Mouse (Mus musculus) mouse embryonic stem cell (cell line): ENCODE data around the gene Ctdnep1.

Experiments
- in situ Hi-C, 2 experiments: fragments of 300-500 bp; cut with MboI; formaldehyde crosslinking; loops; 1 replicate in 1 of 2; 3 replicates in 1 of 2; pipeline ENCODE4 v1.14.3; 2019 to 2020; ENCODE audit warnings: low sequenced_read_pairs in 2 of 2, low pct_unique_long_range_greater_than_20kb in 1 of 2, mixed read lengths in 1 of 2; ENCODE audit not compliant: unreplicated experiment in 1 of 2

Ctdnep1 gene

DNA sequence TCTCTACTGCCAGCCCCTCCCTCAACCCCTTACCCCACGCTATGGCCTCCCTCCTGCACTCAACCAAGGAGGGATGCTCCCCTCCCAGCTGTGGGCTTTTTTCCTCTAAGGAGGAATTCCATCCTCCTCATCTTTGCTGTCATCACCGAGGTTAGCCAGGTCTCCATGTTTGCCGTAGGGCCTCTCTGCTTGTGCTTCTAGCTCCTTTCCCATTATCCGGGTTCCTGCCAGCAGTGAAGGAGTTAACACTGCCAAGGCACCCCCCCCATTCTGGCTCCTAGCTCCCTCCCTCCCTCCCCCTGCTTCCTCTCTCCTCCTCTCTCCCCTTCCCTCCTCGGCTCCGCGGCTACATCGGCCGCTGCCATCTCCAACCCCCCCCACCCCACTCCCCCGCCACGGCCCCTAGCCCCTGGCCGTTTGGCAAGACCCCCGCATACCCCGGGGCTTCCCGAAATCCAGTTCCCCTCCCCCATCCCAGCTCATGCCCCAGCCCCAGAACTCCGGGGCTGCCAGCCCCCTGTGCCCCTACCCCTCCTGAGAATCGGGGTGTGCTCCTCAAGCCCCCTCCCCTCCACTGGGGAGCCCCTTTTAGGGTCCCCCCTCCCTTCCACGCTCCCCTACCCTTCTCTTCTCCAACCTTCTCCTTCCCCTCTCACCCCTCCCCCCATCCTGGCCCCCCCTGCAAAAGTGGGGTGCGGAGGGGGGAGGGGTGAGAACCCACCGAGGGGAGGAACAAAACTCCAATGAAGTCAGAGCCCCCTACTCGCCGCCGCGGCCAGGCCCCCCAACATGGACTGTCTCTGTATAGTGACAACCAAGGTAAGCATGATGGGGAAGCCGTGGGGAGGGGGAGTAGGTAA lies 37.4 kb downstream of the Ctdnep1 start:
- in situ Hi-C loops = no loop called here

DNA sequence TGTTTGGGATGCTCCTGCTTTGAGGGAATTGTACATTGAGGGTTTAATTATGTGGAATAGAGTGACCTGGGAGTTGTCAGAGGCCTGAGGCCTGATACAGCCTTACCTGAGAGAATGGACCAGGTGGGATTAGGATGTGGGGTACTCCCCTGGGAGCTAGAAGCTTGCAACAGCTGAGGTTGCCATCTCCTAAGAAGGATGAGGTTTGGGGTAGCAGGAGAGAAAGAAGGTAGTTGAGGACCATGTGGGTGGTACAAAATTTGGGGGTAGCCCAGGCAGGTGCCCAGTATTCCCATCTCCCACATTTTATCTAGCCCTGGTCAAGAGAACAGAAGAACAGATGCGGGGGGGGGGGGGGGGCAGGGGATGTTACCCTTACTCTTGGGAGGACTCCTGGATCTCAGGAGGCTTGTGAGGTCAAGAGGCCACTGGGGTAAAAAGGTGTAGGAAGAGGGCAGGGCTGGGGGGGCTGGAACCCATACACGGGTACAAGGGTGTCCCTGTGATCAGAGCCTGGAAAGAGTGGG lies 38.6 kb downstream of the Ctdnep1 start:
- in situ Hi-C loops = no loop called here

DNA sequence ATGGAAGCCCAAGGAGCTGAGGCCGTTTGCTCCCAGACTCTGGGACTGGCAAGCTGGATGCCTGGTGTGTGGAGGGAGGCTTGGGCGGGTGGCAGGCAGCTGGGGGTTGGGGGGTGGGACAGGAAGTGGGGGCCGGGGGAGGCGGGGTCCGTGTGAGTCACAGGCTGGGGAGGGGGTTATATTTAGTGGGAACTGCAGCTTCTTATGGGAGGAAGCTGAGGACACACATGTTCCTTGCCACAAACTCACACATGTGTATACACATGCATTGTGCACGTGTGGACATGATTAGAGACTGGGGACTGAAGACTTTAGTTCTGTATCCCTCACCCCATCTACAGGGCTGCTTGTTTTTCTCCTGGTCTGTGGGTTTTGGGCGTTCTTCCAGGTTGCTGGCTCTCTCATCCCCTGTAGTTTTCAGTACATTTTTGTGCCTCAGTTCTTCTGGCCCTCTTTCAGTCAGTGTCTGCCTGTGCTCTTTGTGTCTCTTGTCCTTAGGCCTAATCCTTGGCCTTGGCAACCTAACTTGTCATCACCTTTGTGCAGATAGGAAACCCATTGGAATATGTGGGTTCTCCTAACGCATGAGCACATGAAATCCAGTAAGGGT lies 39.2 kb downstream of the Ctdnep1 start:
- in situ Hi-C loops = no loop called here

DNA sequence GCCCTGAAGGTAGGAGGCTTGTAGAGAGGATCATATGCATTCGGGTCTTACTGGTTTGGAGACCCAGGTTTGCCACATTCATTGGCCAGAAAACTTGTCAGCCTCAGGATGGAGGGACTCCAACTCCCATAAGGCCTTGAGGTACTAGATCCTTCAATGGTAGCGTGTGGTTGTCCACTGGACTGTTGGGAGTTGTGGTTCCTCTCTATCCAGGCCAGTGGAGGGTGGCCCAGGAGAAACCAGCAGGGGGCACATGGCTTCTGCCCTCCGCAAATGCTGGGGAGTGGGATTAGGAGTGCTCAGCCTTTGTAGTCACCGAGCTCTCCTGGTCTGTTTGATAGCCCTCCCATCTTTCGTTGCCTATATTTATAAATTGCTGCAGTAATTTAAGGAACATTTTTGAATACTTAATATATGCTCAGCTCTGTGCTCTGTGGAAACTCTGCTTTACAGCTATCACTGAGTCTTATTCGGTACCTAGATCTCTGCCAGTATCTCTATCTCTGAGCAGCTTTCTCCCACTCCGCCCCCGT lies 39.8 kb downstream of the Ctdnep1 start:
- in situ Hi-C loops = no loop called here

DNA sequence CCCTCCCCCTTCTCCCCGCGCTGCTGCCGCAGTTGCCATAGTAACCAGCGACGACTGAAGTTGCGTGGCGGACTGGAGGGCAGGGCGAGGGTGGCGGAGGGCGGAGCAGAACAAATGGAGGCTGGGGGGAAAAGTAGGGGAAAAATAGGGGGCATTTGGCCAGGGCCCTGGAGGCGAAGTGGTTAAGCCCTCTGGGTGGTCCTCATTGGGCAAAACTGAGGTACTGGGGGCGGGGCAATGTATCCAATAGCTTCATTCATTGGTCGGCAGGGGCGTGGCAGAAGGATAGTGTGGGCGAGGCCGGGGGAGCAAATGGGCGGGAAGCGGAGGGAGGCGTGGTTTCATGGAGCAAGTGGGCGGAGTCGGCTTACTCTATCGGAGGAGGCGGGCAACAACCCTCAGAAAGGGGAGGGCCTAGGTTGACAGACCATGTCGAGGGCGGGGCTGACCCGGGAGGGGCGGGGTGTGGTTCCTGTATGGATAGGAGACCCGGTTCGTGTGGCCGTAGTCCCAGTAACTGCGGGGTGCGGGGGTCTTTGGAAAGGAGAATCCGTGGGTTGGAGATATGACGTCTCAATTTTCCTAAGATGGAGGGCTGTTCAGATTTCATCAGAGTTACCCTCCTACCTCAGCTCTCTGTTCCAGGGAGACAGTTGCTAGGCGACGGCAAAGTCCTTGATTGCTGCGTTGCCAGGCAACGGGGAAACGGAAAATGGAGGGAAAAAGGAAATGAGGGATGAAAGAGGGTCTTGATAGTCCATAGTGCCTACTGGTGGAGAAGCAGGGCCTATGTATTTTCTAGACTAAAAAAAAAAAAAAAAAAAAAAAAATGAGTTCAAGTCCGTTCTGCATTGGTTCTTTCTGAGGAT lies 40.5 kb downstream of the Ctdnep1 start:
- in situ Hi-C loops = no loop called here

DNA sequence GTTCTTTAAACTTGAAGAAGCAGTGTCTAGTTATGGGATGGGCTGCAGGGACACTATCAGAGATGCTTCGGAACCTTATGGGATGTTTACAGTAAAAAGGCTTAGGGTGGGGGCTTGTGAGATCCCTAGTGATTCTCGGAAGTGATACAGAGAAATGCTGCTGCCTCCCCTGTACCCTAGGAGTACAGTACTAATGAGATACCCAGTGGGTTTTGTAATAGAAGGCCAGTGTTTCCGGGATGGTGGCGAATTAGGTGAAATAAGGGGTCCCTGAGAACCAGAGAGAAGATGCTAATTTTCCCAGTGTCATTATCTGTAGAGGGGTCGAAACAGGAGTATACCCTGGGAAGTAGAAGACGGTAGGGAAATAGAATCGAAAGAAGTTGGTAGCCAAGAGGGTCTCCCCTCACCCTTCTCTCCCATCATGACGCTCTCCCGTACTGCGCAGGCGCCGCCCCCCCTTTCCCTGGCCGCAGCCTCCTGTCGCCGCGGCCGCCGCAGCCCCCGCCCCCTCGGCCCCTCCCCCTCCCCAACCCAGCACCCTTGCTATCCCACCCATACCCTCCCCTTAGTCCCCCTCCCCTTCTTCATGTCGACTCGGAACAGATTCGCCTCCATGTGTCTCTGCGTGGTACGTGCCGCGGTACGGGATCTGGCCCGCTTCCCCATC lies 42.7 kb downstream of the Ctdnep1 start:
- in situ Hi-C loops = no loop called here

DNA sequence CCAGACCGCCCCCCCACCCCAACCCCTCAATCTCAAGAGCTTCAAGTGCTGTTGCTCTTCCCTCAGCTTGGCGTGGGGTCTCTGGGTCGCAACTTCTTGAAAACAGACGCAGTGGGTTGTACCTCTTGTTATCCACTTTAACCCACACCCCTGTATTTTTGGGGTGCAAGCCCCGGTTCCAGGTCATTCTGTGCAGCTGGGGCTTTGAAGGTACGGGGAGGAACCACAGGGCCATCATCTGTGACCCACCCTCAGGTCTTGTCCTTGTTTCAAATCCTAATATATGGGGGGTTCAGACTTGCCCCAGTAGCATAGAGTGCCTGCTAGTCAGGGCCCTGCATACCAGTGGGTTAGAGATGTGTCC lies 43.2 kb downstream of the Ctdnep1 start:
- in situ Hi-C loops = no loop called here

DNA sequence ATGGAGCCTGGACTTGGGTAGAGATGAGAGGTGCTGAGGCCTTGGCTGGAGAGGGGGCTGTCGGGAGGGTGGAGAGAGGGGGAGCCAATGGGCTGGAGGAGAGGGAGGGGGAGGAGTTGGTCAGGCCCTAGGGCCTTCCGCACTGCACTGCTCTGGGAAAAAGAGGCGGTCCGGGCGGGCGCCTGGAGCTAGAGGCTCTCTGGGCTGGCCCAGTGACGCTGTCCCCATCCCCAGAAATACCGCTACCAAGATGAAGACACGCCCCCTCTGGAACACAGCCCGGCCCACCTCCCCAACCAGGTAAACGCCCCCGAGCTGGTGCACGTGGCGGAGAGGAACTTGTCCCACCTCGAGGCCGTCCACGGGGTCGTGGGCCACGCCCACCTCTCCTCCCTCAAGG lies 45.7 kb downstream of the Ctdnep1 start:
- in situ Hi-C loops = no loop called here

DNA sequence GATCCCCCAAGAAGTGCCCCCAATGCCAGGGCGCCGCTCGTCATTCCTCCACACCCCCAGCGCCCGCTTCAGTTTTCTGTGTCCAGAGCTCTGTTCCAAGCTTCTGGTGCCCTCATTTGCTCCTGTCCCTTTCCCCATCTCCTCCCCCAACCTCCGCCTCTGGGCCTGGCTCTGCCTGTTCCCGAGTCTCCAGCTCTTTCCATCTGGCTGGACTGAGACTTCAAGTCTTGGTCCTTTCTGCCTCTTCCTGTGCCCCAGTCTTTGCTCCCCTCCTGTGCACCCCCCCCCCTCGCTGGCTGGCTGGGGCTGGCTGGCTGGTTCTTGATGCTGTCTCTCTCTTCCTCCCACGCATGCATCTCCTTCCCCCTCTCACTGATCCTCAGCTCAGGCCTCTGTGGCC lies 46.4 kb downstream of the Ctdnep1 start:
- in situ Hi-C loops = no loop called here

DNA sequence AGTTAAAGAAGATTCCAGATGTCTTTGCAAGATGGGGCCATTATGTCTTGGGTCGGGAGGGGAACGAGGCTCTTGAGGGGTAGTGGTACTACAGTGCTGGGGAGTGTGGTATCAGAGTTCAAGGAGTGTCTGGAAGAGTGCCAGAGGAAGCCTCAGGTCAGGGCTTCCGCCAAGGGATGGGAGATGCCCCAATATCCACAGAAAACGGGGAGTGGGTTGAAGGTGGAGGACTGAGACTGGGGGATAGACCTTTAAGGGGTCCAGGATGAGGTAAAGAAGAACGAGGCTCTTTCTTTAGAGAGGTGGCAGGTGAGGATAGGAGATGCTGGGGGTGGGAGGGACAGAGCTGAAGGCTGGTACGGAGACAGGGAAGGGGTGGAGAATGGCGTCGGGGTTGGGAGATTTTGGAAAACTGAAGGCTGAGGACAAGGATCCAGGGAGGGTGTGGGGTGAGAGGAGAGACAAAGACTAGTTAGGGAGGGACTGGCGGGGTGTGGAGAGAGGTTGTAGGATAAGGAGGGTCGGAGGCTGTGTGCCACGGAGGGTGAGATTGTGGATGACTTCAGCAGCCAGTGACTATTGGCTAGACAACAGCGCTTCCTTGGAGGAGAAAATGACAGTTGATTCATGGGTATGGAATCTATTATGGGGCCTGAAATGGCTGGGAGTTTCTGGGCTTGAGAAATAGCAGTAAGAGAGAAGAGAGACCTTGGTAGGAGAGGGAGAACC lies 47.6 kb downstream of the Ctdnep1 start:
- in situ Hi-C loops = no loop called here

DNA sequence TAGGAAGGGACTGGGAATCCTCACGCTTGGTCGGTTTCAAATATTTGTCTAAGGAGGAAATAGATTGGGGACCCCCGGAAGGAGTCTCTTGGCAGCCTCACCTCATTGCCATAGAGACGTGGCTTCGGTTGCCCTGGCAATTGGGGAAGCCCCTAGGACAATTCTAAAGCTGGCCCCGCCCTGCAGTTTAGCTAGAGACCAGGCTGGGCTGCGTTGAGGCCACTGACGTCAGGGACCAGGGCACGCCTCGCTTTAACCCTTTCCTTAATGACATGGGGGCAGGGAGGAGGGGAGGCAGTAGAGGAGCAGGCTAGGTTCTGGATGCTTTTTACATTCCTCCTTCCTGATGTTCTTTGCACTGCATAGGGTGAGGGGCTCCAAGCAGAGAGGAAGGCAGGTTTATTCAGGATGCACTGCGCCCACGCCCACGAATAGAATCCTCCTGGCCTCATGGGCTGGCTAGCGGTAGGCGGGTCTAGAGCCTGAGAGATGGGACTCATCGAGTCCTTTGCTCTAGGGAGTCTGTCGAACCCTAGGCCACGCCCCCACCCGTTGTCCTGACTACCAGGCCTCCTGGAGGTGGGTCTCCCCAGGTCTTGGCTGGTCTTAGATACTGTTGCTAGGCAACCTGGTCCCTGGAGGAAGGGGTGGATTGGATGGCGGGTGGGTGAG lies 48.3 kb downstream of the Ctdnep1 start:
- in situ Hi-C loops = no loop called here

DNA sequence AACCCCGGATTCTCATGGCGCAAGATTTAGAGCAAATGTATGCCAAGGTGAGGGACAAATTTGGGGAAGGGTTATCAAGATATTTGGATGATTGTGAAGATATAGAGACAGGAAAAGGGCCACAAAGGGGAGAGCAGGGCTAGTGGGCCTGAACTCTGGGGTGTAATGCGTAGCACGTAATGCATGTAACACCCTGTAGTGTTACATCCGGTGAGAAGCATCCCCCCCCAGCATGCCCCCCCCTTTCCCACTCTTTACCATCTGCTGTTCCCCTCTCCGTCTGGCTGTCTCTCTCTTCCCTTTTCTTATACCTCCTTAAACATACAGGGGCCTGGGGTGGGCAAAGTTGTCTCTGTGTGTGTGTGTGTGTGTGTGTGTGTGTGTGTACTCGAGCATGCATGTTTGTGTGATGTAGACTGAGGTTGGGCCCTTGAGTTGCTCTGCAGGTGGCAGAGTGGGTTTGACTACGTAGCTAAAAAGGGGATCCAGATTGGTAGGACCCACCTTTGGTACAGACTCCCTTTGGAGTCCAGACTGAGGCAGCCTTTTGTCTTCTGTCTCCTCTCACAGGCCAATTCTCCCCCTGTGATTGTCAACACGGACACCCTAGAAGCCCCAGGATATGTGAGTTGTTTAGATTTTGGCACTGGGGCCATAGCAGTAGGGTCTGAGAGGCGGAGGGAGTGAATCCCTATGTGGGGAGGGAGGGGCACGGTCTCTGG lies 49.0 kb downstream of the Ctdnep1 start:
- in situ Hi-C loops = no loop called here

DNA sequence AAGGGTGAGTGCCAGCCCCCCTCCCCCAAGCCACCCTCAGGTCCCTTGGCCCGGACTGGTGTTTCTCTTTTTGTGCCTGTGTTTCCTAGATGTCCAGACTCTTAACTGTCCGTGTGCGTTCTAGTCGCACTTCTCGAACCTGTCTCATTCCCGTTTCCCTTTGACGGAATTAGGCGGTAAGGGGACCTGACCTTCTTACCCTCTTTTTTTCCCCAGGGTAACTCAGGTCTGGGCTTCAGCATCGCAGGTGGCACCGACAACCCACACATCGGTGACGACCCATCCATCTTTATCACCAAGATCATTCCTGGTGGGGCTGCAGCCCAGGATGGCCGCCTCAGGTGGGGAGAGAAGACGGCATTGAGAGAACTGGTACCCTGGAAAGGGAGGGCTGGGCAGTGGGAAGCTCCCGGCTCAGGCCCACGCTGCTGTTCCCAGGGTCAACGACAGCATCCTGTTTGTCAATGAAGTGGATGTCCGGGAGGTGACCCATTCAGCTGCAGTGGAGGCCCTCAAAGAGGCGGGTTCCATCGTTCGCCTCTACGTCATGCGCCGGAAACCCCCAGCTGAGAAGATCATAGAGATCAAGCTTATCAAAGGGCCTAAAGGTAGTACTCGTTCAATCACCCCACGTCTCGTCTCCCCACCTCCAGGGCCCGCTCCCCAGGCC lies 49.8 kb downstream of the Ctdnep1 start:
- in situ Hi-C loops = no loop called here

DNA sequence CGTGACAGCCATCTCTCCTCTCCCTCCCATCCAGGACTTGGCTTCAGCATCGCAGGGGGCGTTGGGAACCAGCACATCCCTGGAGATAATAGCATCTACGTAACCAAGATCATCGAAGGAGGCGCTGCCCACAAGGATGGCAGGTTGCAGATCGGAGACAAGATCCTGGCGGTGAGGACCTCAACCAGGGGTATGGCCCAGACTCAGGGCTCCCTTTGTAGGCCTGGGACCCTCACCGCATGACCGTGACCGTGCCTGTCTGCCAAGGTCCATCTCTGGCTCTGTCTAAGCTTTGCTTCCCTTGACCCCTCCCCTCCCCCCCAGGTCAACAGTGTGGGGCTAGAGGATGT lies 50.3 kb downstream of the Ctdnep1 start:
- in situ Hi-C loops = no loop called here

DNA sequence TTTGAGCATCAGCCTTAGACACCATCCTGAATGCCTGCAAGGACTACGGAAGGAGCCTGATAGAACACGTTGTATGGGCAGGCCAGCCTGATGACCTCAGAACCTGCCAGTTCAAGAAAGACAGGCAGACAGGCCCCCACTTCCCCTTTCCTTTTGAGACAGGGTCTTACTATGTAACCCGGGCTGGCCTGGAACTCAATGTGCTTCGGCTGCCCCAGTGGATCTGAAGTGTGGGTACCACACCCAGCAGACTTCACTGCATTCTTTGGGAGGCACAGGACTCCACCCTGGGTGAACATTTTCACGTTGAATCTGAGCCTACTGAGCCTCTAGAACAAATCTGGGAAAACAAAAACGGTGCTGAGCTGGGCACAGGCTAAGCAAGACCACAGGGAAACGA lies 57.2 kb downstream of the Ctdnep1 start:
- in situ Hi-C loops = no loop called here

DNA sequence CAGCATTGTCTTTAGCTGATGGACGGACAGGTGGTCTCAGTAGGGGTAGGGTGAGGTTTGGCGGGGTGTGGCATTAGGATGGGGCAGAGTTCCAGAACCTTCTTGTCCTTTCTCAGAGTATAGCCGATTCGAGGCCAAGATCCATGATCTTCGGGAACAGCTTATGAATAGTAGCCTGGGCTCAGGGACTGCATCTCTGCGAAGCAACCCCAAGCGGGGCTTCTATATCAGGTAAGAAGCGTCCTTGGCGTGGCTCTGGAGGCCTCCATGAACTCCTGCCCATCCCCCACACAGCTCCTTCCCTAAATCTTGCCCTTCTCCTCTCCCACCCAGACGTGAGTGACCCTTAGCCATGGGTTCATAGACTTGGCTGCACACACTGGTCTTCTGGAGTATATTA lies 58.7 kb downstream of the Ctdnep1 start:
- in situ Hi-C loops = no loop called here
